Mouse (Mus musculus): ENCODE data around the gene Kcnn1. TPM values are rescaled to one million over a fixed set of nuclear protein-coding genes. Genes with fewer than 3 reads are reported as not detected.

Kcnn1 gene
- polyA plus RNA-seq, 1 experiment from 2014 or later: 19.8 TPM

GRCm38 (mm10) chr8:70820101-70820935 is 42.7 kb downstream of the Kcnn1 start:
- Histone ChIP-seq H3K36me3 (no peaks in the 10 kb centered on the region), H3K9ac (no peak overlapping the region), H3K4me3 (no peak overlapping the region), H3K27ac (replicated peaks) (no peak overlapping the region), H3K9me3 (no peaks in the 10 kb centered on the region), H3K4me2 (no peak overlapping the region), H3K4me1 (replicated peaks) (peaks cover 5% of the 10 kb centered on the region), H3K27me3 (peaks cover 34% of the 10 kb centered on the region)
- ATAC-seq (ENCODE audit: low FRiP score, low read depth): peak; percentile 40; the same call in 1 of the 2 replicates
- WGBS: 3% methylated on average over 31 of the region's 31 CpGs

- 10% methylated on average over 29 of the region's 30 CpGs for WGBS
- no peaks in the 10 kb centered on the region for H3K36me3 ChIP-seq
- peaks cover 31% of the 10 kb centered on the region for H3K27me3 ChIP-seq
- H3K27ac ChIP-seq (replicated peaks): no peak overlapping the region
- ATAC-seq (ENCODE audit: low FRiP score, low read depth): 0 out of 2 replicates have a peak, but pooled peaks have one; percentile 43
- peak overlapping the region; percentile 18 for H3K4me3 ChIP-seq
- peaks cover 5% of the 10 kb centered on the region for H3K4me1 ChIP-seq (replicated peaks)
- peak overlapping the region; percentile 41 for H3K4me2 ChIP-seq
- H3K9me3 ChIP-seq: no peaks in the 10 kb centered on the region
- H3K9ac ChIP-seq: no peak overlapping the region
These were observed 46.4 kb downstream of the Kcnn1 start for GRCm38 (mm10) chr8:70816679-70817078.

GRCm38 (mm10) chr8:70812885-70813284 is 50.2 kb downstream of the Kcnn1 start:
- WGBS: 75% methylated on average over 4 of the region's 4 CpGs
- no peak overlapping the region for H3K9ac ChIP-seq
- H3K4me1 ChIP-seq (replicated peaks): peaks cover 5% of the 10 kb centered on the region
- no peaks in the 10 kb centered on the region for H3K36me3 ChIP-seq
- no peak for ATAC-seq (ENCODE audit: low FRiP score, low read depth)
- peaks cover 13% of the 10 kb centered on the region for H3K27me3 ChIP-seq
- H3K9me3 ChIP-seq: no peaks in the 10 kb centered on the region
- H3K4me2 ChIP-seq: no peak overlapping the region
- no peak overlapping the region for H3K27ac ChIP-seq (replicated peaks)
- no peak overlapping the region for H3K4me3 ChIP-seq

- H3K4me1 ChIP-seq (replicated peaks): peaks cover 5% of the 10 kb centered on the region
- H3K27ac ChIP-seq (replicated peaks): no peak overlapping the region
- WGBS: 45% methylated on average over 4 of the region's 4 CpGs
- H3K4me3 ChIP-seq: no peak overlapping the region
- peaks cover 10% of the 10 kb centered on the region for H3K27me3 ChIP-seq
- ATAC-seq (ENCODE audit: low FRiP score, low read depth): no peak
- H3K9me3 ChIP-seq: no peaks in the 10 kb centered on the region
- H3K4me2 ChIP-seq: no peak overlapping the region
- no peaks in the 10 kb centered on the region for H3K36me3 ChIP-seq
- no peak overlapping the region for H3K9ac ChIP-seq
These were observed 51.0 kb downstream of the Kcnn1 start for GRCm38 (mm10) chr8:70812055-70812454.

- H3K4me2 ChIP-seq: no peak overlapping the region
- H3K27me3 ChIP-seq: peaks cover 8% of the 10 kb centered on the region; the same call in 1 of the 2 replicates
- H3K9me3 ChIP-seq: no peaks in the 10 kb centered on the region
- 78% methylated on average over 20 of the region's 20 CpGs for WGBS
- H3K4me1 ChIP-seq (replicated peaks): no peaks in the 10 kb centered on the region
- H3K36me3 ChIP-seq: no peaks in the 10 kb centered on the region
- no peak overlapping the region for H3K9ac ChIP-seq
- no peak overlapping the region for H3K27ac ChIP-seq (replicated peaks)
- no peak overlapping the region for H3K4me3 ChIP-seq
- ATAC-seq (ENCODE audit: low FRiP score, low read depth): no peak
These were observed 51.9 kb downstream of the Kcnn1 start for GRCm38 (mm10) chr8:70810962-70811680.

GRCm38 (mm10) chr8:70808955-70809701 is 53.9 kb downstream of the Kcnn1 start:
- H3K36me3 ChIP-seq: no peaks in the 10 kb centered on the region
- peaks cover 19% of the 10 kb centered on the region for H3K27me3 ChIP-seq
- H3K9ac ChIP-seq: no peak overlapping the region
- H3K9me3 ChIP-seq: no peaks in the 10 kb centered on the region
- WGBS: 84% methylated on average over 8 of the region's 8 CpGs
- no peak overlapping the region for H3K4me3 ChIP-seq
- no peak for ATAC-seq (ENCODE audit: low FRiP score, low read depth)
- peaks cover 8% of the 10 kb centered on the region for H3K4me1 ChIP-seq (replicated peaks)
- no peak overlapping the region for H3K27ac ChIP-seq (replicated peaks)
- H3K4me2 ChIP-seq: no peak overlapping the region

GRCm38 (mm10) chr8:70808239-70808638 is 54.8 kb downstream of the Kcnn1 start, which contains the start of gene Il12rb1:
Gene Il12rb1 (plus strand): TSS chr8:70808449.
- Histone ChIP-seq H3K36me3 (no peaks in the 10 kb centered on the region), H3K4me2 (no peak within 1 kb of the TSS), H3K9ac (no peak within 1 kb of the TSS), H3K27me3 (peaks cover 27% of the 10 kb centered on the region), H3K27ac (replicated peaks) (no peak within 1 kb of the TSS), H3K4me1 (replicated peaks) (peaks cover 15% of the 10 kb centered on the region), H3K4me3 (no peak within 1 kb of the TSS), H3K9me3 (no peaks in the 10 kb centered on the region)
- ATAC-seq (ENCODE audit: low FRiP score, low read depth): no peak
- 62% methylated on average over 5 of the region's 5 CpGs for WGBS

- Histone ChIP-seq H3K4me2 (no peak overlapping the region), H3K27ac (replicated peaks) (no peak overlapping the region), H3K4me3 (no peak overlapping the region), H3K4me1 (replicated peaks) (peaks cover 15% of the 10 kb centered on the region), H3K36me3 (no peaks in the 10 kb centered on the region), H3K9me3 (no peaks in the 10 kb centered on the region), H3K9ac (no peak overlapping the region), H3K27me3 (peaks cover 37% of the 10 kb centered on the region)
- no peak for ATAC-seq (ENCODE audit: low FRiP score, low read depth)
- WGBS: 35% methylated on average over 1 of the region's 1 CpGs
These were observed 55.8 kb downstream of the Kcnn1 start for GRCm38 (mm10) chr8:70807304-70807703.

- Histone ChIP-seq H3K4me2 (no peak overlapping the region), H3K4me3 (no peak overlapping the region), H3K27me3 (peaks cover 43% of the 10 kb centered on the region), H3K36me3 (no peaks in the 10 kb centered on the region), H3K27ac (replicated peaks) (no peak overlapping the region), H3K4me1 (replicated peaks) (peaks cover 15% of the 10 kb centered on the region), H3K9ac (no peak overlapping the region), H3K9me3 (no peaks in the 10 kb centered on the region)
- 72% methylated on average over 4 of the region's 4 CpGs for WGBS
- no peak for ATAC-seq (ENCODE audit: low FRiP score, low read depth)
These were observed 56.5 kb downstream of the Kcnn1 start for GRCm38 (mm10) chr8:70806541-70806940.

GRCm38 (mm10) chr8:70804481-70805206 is 58.4 kb downstream of the Kcnn1 start, which contains the start of gene Mast3:
Gene Mast3 (minus strand): TSS chr8:70805054.
- Histone ChIP-seq H3K27ac (replicated peaks) (no peak within 1 kb of the TSS), H3K4me2 (peak within 1 kb of the TSS; percentile 89), H3K9ac (peak within 1 kb of the TSS; percentile 40), H3K9me3 (no peaks in the 10 kb centered on the region), H3K36me3 (no peaks in the 10 kb centered on the region), H3K4me1 (replicated peaks) (peaks cover 18% of the 10 kb centered on the region), H3K4me3 (peak within 1 kb of the TSS; percentile 54), H3K27me3 (peaks cover 45% of the 10 kb centered on the region)
- WGBS: under 1% methylated on average over 45 of the region's 45 CpGs
- ATAC-seq (ENCODE audit: low FRiP score, low read depth): peak; percentile 84

Measured in hindbrain, embryonic 15.5 days (tissue).